Mouse (Mus musculus) macrophage (primary cell): Measurements from ENCODE around the gene E030030I06Rik. TPM values are rescaled to one million over a fixed set of nuclear protein-coding genes. Genes with fewer than 3 reads are reported as not detected.
"Not testable (repeated sequence)": the region's sequence is repeated elsewhere in the genome, so short reads cannot be mapped to it uniquely, and the experiment has no call there.

Experiments
- H3K27ac ChIP-seq: fragments of 350-480 bp; formaldehyde crosslinking; 2 replicates; pipeline ENCODE4 v1.9.0; 2021
- H3K36me3 ChIP-seq: fragments of 350-480 bp; formaldehyde crosslinking; 2 replicates; pipeline ENCODE4 v1.9.0; 2021; ENCODE audit errors: inconsistent target
- H3K4me3 ChIP-seq: fragments of 350-480 bp; formaldehyde crosslinking; 2 replicates; pipeline ENCODE4 v1.9.0; 2021; ENCODE audit errors: inconsistent target
- H3K79me2 ChIP-seq: fragments of 350-480 bp; formaldehyde crosslinking; 2 replicates; pipeline ENCODE4 v1.9.0; 2021; ENCODE audit errors: inconsistent target
- WGBS: methylation state at CpG from one replicate; pipeline ENCODE4 v1.1.7; 2026; ENCODE audit warnings: inconsistent platforms; ENCODE audit not compliant: missing documents; 5-methylcytosine and 5-hydroxymethylcytosine counted together
- polyA plus RNA-seq: library from polyadenylated mRNA; stranded (reverse); fragments of 250-400 nt; gene quantifications from 3 replicates; pipeline ENCODE4 v1.2.4, GENCODE M21; 2018; ENCODE audit warnings: inconsistent platforms

The E030030I06Rik gene
- polyA plus RNA-seq, 1 experiment from 2014 or later, result 0.90 TPM

DNA sequence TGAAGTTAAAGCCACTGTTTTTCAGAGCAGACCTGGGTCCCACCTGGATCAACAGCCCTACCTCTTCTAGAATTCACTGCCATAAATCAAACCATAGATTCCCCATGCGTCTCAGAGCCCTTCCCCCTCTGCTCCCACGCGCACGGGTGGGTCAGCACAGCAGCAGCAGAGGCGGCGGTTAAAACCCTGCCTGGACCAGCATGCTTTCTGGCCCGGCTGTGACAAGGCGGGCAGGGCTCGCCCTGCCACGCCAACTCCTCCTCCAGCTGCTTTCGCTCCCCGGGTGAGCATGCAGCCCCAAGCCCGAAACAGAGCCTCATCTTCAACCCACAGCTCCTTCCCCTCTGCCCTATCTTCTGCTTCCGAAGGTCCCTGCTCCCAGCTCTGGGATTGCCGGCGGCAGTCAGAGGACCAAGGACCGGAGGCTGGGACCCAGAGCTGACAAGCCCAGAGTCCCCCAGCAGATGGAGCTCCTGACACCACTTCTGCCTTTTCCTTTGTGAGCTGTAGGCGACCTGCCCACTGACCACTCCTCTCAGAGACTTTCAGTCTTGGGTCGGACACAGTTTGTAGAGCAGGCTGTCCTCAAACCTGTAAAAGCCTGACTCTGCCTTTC lies 8.3 kb downstream of the E030030I06Rik start:
- Histone ChIP-seq H3K27ac (no peak overlapping the region), H3K4me3 (no peak overlapping the region)
- 7% methylated on average over 19 of the region's 19 CpGs for WGBS

GRCm38 (mm10) chr10:22074531-22074930 lies 74.5 kb downstream of the E030030I06Rik start:
- Histone ChIP-seq H3K36me3 (no peaks in the 10 kb centered on the region), H3K79me2 (no peaks in the 10 kb centered on the region), H3K27ac (no peak overlapping the region), H3K4me3 (no peak overlapping the region)
- 27% methylated on average over 2 of the region's 2 CpGs for WGBS

More for the DNA sequence above, 8.3 kb downstream of the E030030I06Rik start:
- H3K79me2 ChIP-seq, result no peaks in the 10 kb centered on the region; the same call in 1 of the 2 replicates
- no peaks in the 10 kb centered on the region for H3K36me3 ChIP-seq

GRCm38 (mm10) chr10:22072739-22073138 lies 76.3 kb downstream of the E030030I06Rik start:
- H3K36me3 ChIP-seq, result no peaks in the 10 kb centered on the region
- WGBS, result 96% methylated on average over 2 of the region's 2 CpGs

GRCm38 (mm10) chr10:22070576-22070975 lies 78.5 kb downstream of the E030030I06Rik start:
- WGBS, result 30% methylated on average over 4 of the region's 4 CpGs
- H3K79me2 ChIP-seq, result no peaks in the 10 kb centered on the region
- peak overlapping the region; percentile 73 for H3K27ac ChIP-seq
- no peak overlapping the region for H3K4me3 ChIP-seq
- no peaks in the 10 kb centered on the region for H3K36me3 ChIP-seq

More at GRCm38 (mm10) chr10:22072739-22073138, 76.3 kb downstream of the E030030I06Rik start:
- H3K27ac ChIP-seq, result no peak overlapping the region
- H3K4me3 ChIP-seq, result no peak overlapping the region
- H3K79me2 ChIP-seq, result no peaks in the 10 kb centered on the region

DNA sequence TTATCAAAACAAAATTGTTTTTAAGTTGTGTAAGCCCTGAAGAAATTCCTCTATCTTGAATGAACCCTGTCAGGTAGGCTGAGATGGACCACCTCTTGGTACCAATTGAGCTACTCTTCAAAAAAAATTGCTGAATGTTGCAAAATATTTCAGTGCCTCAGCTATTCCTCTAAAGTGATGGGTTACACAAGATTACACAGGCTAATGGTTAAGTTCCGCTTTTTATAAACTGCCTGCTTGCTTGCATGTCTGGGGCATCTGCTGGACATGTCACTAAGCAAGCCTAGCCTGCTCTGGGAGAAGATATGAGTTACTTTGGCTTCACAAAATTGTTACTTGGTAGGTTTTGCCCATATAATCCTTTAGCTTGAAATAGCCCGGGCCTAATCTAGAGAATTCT lies 78.9 kb downstream of the E030030I06Rik start:
- no peaks in the 10 kb centered on the region for H3K36me3 ChIP-seq
- peak overlapping the region; percentile 73 for H3K27ac ChIP-seq
- 18% methylated on average over 2 of the region's 2 CpGs for WGBS
- H3K4me3 ChIP-seq, result no peak overlapping the region
- H3K79me2 ChIP-seq, result no peaks in the 10 kb centered on the region

DNA sequence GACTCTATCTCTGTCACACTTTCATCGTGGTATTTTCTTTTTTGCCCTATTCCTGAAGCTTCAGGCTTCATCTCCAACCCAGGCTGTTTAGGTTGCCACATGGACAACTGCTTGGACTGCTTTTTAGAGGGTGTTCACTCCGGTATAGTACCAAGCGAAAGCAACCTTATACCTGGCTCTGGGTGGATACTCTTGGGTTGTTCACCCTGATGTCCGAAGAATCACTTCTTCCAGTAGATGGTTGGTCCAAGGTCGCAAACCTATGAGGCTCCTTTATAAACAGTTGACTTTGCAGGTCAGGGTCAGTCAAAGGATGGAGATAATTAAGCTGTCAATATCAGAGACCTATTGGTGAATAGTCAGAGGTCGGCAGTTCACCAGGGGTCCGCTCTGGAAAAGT lies 81.1 kb downstream of the E030030I06Rik start, which contains the start of gene 4930444G20Rik:
4930444G20Rik (minus strand) TSS at position 101 of the 400 bp plus-strand sequence.
- WGBS, result 95% methylated on average over 6 of the region's 7 CpGs

More for the DNA sequence above, 81.1 kb downstream of the E030030I06Rik start, which contains the start of gene 4930444G20Rik:
- not testable (repeated sequence) for H3K36me3 ChIP-seq, H3K79me2 ChIP-seq, H3K4me3 ChIP-seq, H3K27ac ChIP-seq

Other genes with a start within 250 kb of the E030030I06Rik start
- not detected in 3 replicates for gene 4930444G20Rik, start 81.2 kb downstream of the E030030I06Rik start, polyA plus RNA-seq
- 1.4 to 10.1 TPM (median 6.3 TPM) in 3 replicates for gene Raet1e, start 9.3 kb upstream of the E030030I06Rik start, polyA plus RNA-seq
- 1.5 to 5.4 TPM (median 2.8 TPM) in 3 replicates for gene H60b, start 9.3 kb upstream of the E030030I06Rik start, polyA plus RNA-seq
- gene Raet1d, start 211.3 kb upstream of the E030030I06Rik start, polyA plus RNA-seq, result 0.86 to 11.8 TPM (median 4.7 TPM) in 3 replicates